Mouse (Mus musculus) spleen, adult 18-20 months (tissue): ENCODE results near the gene Zfand6.
A peak's percentile ranks its signal among the peaks of the same experiment; 100 is the strongest.

Source experiments
- DNase-seq, 2 experiments: peaks; one replicate each; pipeline ENCODE4 v3.0.0; 2022; ENCODE audit warnings: mixed read lengths in 2 of 2

Zfand6 gene

DNA sequence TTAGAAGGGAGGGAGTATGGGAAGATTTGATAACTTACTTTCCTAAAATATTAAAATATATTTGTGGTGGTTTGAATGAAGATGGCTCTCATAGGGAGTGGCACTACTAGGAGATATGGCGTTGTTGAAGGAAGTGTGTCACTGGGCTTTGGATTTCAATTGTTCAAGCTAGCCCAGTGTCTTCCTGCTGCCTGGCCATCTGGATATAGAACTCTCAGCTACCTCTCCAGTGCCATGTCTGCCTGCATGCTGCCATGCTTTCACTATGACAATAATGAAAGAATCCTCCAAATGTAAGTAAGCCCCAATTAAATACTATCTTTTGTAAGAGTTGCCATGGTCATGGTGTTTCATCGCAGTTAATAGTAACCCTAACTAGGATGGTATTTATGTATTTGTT is 40.7 kb downstream of the Zfand6 start:
- no peak for DNase-seq

GRCm38 (mm10) chr7:84646256-84646655 is 43.5 kb downstream of the Zfand6 start:
- no peak for DNase-seq

GRCm38 (mm10) chr7:84643270-84643998 is 46.3 kb downstream of the Zfand6 start:
- DNase-seq = no peak

DNA sequence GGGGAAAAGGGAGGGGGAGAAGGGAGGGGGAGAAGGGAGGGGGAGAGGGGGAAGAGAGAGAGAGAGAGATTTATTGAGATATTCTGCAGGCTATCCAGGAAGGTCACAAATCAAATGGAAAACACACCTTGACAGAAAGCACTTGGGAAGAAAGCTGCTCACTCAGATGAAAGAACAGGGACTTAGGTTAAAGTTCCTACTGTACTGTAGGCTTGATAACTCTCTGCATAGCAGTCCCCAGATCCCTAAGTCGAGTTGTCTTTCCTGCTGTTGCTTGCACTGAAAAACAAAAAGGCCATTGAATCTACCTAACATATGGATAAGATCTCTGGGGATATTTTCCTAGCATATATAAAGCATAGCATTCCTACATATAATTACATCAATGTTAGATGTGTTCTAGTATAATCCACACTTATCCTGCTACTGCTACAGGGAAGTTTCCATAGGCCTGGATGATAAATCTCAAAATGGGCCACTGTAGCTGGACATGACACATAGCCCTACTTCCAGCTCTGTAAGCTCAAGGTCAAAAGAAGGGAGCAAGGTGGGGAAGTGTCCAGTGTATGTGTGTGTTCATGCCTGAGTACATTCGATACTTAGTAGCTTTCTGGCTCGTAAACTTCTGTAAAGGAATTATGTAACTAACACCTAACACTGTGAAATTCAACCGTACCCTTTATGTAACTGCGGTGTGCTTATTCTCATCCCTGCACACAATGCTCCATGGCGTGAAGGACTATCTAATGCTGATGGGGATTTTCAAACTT is 47.4 kb downstream of the Zfand6 start:
- DNase-seq = no peak

- DNase-seq = no peak
Observed at GRCm38 (mm10) chr7:84636939-84637338, 52.8 kb downstream of the Zfand6 start.

GRCm38 (mm10) chr7:84631878-84632277 is 57.9 kb downstream of the Zfand6 start:
- DNase-seq = no peak

DNA sequence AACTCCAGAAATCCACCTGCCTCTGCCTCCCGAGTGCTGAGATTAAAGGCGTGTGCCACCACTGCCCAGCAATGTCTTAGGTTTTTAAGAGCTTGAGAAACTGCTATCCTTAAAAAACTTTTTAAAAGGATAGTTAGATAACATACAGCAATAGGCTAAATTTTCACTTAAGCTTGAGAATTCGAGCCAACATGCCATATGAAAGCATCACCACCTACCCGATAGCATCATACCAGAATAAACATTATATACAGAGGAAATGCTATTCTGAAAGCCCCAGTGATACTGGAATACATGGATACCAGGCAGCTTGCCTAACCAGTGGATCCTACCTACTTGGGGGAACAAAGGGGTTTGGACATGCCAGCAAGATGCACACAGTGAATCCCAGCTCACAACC is 66.0 kb downstream of the Zfand6 start:
- DNase-seq = no peak

DNA sequence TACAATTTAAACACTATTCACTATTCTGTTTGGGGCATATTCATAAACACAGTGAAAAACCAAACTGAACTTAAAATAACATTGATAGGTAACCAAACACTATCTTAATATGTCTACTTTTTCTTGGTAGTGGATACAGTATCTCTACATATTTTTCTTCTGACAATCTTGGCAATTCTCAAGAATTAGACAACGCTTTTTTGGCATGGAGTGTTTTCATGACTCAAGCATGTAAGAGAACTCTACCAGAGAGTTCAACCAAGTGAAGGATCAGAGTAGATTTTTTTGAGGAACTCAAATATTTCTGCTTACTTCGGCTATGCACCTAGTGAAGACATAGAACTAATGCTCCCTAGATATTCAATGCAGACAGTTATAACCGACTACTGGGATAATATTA is 68.8 kb downstream of the Zfand6 start:
- no peak for DNase-seq

GRCm38 (mm10) chr7:84618951-84619350 is 70.8 kb downstream of the Zfand6 start:
- no peak for DNase-seq

GRCm38 (mm10) chr7:84612445-84612844 is 77.3 kb downstream of the Zfand6 start:
- DNase-seq = no peak

DNA sequence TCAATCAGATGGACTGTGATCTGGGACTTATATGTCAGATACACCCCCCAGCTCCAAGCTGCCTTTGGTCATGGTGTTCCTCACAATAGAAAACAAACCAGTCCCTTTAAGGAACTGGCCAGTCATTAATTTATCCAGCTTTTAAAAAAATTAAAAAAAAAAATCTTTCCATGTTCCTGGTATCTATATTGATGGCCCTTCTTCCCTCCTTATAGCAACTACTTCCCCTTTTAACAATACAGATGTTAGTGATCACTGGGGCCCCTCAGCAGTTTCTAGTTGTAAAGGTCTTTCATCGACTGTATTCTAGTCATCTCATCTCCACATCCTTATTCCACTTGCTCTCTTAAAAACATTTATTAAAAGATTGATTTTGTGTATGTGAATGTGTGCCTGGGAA is 78.2 kb downstream of the Zfand6 start:
- no peak for DNase-seq

- peak in 1 of 2 experiments; percentile 4 for DNase-seq
Observed at GRCm38 (mm10) chr7:84606293-84606749, 83.4 kb downstream of the Zfand6 start, which contains the start of gene Fah. Gene Fah (minus strand): TSS chr7:84606722.

- peak; percentile 51 to 63 for DNase-seq
Observed at GRCm38 (mm10) chr7:84605704-84606292, 84.0 kb downstream of the Zfand6 start.

GRCm38 (mm10) chr7:84605033-84605687 is 84.6 kb downstream of the Zfand6 start:
- DNase-seq = no peak

GRCm38 (mm10) chr7:84604501-84604900 is 85.3 kb downstream of the Zfand6 start:
- no peak for DNase-seq

GRCm38 (mm10) chr7:84601331-84601730 is 88.4 kb downstream of the Zfand6 start:
- DNase-seq = no peak

- DNase-seq = no peak
Observed at GRCm38 (mm10) chr7:84600631-84601030, 89.1 kb downstream of the Zfand6 start.

GRCm38 (mm10) chr7:84596633-84597032 is 93.1 kb downstream of the Zfand6 start:
- DNase-seq = no peak

- no peak for DNase-seq
Observed at GRCm38 (mm10) chr7:84596002-84596401, 93.8 kb downstream of the Zfand6 start.

GRCm38 (mm10) chr7:84594917-84595303 is 94.8 kb downstream of the Zfand6 start:
- no peak for DNase-seq

DNA sequence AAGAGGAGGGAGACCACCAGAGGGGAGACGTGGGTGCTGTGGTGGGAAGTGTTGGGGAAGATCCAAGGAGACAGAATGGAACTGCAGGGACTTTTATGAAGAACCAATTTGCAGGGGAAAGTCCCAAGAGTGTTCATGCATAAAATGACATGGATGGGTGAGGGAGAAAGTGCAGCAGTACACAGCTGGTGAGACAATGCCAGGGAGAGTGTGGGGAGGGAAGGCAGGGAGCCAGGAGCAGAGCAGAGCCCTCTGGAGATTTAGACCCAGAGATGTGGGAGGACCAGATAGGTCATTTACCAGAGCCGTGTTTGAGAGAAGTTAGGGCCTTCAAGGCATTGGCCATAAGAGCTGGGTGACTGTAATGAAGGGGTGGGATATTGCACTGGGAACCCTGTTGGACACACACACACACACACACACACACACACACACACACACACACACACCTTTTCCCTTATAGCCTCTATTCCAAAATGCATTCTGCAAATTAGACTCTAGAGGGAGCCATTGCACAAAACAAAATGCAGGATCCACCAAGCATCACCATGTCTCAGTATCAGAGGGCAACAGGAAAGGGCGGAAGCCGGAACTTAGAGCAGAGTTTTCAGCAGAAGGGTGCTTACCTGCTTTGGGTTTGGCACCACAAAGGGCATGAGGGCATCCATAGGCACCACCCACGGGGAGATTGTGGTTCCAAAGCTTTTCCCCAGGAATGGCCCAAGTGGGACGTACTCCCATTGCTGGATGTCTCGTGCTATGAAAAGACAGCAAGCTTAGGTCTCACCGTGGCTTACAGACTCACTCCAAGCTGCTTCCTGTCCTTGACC is 95.5 kb downstream of the Zfand6 start:
- peak; percentile 13 to 28 for DNase-seq

- no peak for DNase-seq
Observed at GRCm38 (mm10) chr7:84591347-84591746, 98.4 kb downstream of the Zfand6 start.
